Mouse (Mus musculus): ENCODE measurements around the gene Pdzd7. TPM values are rescaled to one million over a fixed set of nuclear protein-coding genes. Genes with fewer than 3 reads are reported as not detected.

The Pdzd7 gene
- polyA plus RNA-seq, 1 experiment from 2014 or later: not detected

- H3K9me3 ChIP-seq: no peaks in the 10 kb centered on the region
- 71% methylated on average over 6 of the region's 6 CpGs for WGBS
- no peak overlapping the region for H3K27ac ChIP-seq (replicated peaks)
- H3K4me2 ChIP-seq: no peak overlapping the region
- ATAC-seq (ENCODE audit: extremely low read depth, insufficient number of reproducible peaks, low FRiP score, low TSS enrichment): no peak
- no peaks in the 10 kb centered on the region for H3K27me3 ChIP-seq (replicated peaks)
- H3K4me3 ChIP-seq: no peak overlapping the region
- no peak overlapping the region for H3K9ac ChIP-seq
- H3K4me1 ChIP-seq: peaks cover 31% of the 10 kb centered on the region
- H3K36me3 ChIP-seq: peaks cover 66% of the 10 kb centered on the region
Observed at GRCm38 (mm10) chr19:45026958-45027670, 18.4 kb downstream of the Pdzd7 start.

DNA sequence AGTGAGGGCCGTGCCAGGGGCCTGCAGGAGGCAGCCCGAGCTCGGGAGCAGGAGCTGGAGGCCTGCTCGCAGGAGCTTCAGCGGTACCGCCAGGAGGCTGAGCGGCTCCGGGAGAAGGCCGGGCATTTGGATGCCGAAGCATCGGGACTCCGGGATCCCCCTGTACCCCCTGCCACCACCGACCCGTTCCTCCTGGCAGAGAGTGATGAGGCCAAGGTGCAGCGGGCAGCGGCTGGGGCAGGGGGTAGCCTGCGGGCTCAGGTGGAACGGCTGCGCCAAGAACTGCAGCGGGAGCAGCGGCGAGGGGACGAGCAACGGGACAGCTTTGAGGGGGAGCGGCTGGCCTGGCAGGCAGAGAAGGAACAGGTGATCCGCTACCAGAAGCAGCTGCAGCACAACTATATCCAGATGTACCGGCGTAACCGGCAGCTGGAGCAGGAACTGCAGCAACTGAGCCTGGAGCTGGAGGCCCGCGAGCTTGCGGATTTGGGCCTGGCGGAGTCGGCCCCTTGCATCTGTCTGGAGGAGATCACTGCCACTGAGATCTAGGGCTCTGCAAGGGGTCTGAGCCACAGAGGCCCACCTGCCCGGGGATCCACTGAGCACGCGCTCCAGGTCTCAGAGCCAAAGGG is 19.5 kb downstream of the Pdzd7 start:
- Histone ChIP-seq H3K36me3 (peaks cover 76% of the 10 kb centered on the region), H3K4me3 (no peak overlapping the region), H3K9me3 (no peaks in the 10 kb centered on the region), H3K4me2 (no peak overlapping the region), H3K27me3 (replicated peaks) (no peaks in the 10 kb centered on the region), H3K27ac (replicated peaks) (no peak overlapping the region), H3K4me1 (peaks cover 32% of the 10 kb centered on the region), H3K9ac (no peak overlapping the region)
- ATAC-seq (ENCODE audit: extremely low read depth, insufficient number of reproducible peaks, low FRiP score, low TSS enrichment): no peak
- WGBS: 90% methylated on average over 37 of the region's 37 CpGs

GRCm38 (mm10) chr19:45024775-45025174 is 20.7 kb downstream of the Pdzd7 start:
- Histone ChIP-seq H3K9ac (no peak overlapping the region), H3K4me3 (no peak overlapping the region), H3K27ac (replicated peaks) (no peak overlapping the region), H3K9me3 (no peaks in the 10 kb centered on the region), H3K27me3 (replicated peaks) (no peaks in the 10 kb centered on the region), H3K4me2 (no peak overlapping the region), H3K36me3 (peaks cover 85% of the 10 kb centered on the region), H3K4me1 (peaks cover 33% of the 10 kb centered on the region)
- WGBS: 88% methylated on average over 20 of the region's 20 CpGs
- ATAC-seq (ENCODE audit: extremely low read depth, insufficient number of reproducible peaks, low FRiP score, low TSS enrichment): no peak

DNA sequence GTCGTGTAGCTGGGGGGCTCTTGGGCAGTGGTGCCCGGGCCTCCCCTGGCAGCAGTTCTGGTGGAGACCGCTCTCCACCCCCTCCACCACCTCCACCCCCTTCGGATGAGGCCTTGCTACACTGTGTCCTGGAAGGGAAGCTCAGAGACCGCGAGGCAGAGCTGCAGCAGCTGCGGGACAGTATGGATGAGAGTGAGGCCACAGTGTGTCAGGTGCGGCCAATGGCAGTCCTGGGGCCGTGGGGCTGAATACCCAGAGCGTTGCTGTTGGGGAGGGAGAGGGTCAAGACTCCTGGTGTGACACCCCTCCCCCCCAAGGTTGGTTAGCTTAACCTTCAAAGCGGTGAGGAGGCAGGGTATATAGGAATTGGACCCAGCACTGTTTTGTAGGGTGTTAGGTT is 21.5 kb downstream of the Pdzd7 start:
- WGBS: 76% methylated on average over 11 of the region's 11 CpGs
- Histone ChIP-seq H3K27ac (replicated peaks) (no peak overlapping the region), H3K4me1 (peaks cover 41% of the 10 kb centered on the region), H3K9ac (no peak overlapping the region), H3K4me3 (no peak overlapping the region), H3K36me3 (peaks cover 87% of the 10 kb centered on the region), H3K9me3 (no peaks in the 10 kb centered on the region), H3K4me2 (no peak overlapping the region), H3K27me3 (replicated peaks) (no peaks in the 10 kb centered on the region)
- ATAC-seq (ENCODE audit: extremely low read depth, insufficient number of reproducible peaks, low FRiP score, low TSS enrichment): no peak

DNA sequence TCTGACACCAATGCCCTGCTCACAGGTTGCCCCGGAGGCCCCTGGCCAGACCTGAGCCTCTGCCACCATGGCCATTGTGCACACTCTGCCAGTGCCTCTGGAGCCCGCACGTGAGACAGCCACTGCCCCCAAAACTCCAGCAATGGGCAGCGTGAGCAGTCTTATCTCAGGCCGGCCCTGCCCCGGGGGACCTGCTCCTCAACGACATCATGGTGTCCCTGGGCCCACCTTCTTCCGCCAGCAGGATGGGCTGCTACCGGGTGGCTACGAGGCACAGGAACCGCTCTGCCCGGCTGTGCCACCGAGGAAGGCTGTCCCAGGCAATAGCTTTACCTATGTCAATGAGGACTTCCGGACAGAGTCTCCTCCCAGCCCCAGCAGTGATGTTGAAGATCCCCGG is 24.2 kb downstream of the Pdzd7 start:
- Histone ChIP-seq H3K4me2 (peak overlapping the region; percentile 98; the same call in 1 of the 2 replicates), H3K9me3 (no peaks in the 10 kb centered on the region), H3K27me3 (replicated peaks) (no peaks in the 10 kb centered on the region), H3K27ac (replicated peaks) (no peak overlapping the region), H3K36me3 (peaks cover 62% of the 10 kb centered on the region), H3K9ac (peak overlapping the region; percentile 72), H3K4me1 (peaks cover 47% of the 10 kb centered on the region), H3K4me3 (no peak overlapping the region)
- no peak for ATAC-seq (ENCODE audit: extremely low read depth, insufficient number of reproducible peaks, low FRiP score, low TSS enrichment)
- WGBS: 77% methylated on average over 15 of the region's 15 CpGs

GRCm38 (mm10) chr19:45020348-45020747 is 25.2 kb downstream of the Pdzd7 start:
- H3K4me2 ChIP-seq: peak overlapping the region; percentile 98
- H3K9ac ChIP-seq: peak overlapping the region; percentile 72
- no peak for ATAC-seq (ENCODE audit: extremely low read depth, insufficient number of reproducible peaks, low FRiP score, low TSS enrichment)

GRCm38 (mm10) chr19:45018351-45018831 is 27.1 kb downstream of the Pdzd7 start:
- peaks cover 33% of the 10 kb centered on the region for H3K36me3 ChIP-seq
- peak overlapping the region; percentile 98 for H3K9ac ChIP-seq
- H3K9me3 ChIP-seq: no peaks in the 10 kb centered on the region
- H3K27me3 ChIP-seq (replicated peaks): no peaks in the 10 kb centered on the region
- ATAC-seq (ENCODE audit: extremely low read depth, insufficient number of reproducible peaks, low FRiP score, low TSS enrichment): no peak
- H3K27ac ChIP-seq (replicated peaks): peak overlapping the region; percentile 100
- peaks cover 65% of the 10 kb centered on the region for H3K4me1 ChIP-seq
- peak overlapping the region; percentile 85 for H3K4me3 ChIP-seq
- H3K4me2 ChIP-seq: peak overlapping the region; percentile 98
- 1% methylated on average over 11 of the region's 13 CpGs for WGBS

More at GRCm38 (mm10) chr19:45020348-45020747, 25.2 kb downstream of the Pdzd7 start:
- peaks cover 52% of the 10 kb centered on the region for H3K36me3 ChIP-seq
- H3K9me3 ChIP-seq: no peaks in the 10 kb centered on the region
- no peak overlapping the region for H3K27ac ChIP-seq (replicated peaks)
- H3K4me1 ChIP-seq: peaks cover 51% of the 10 kb centered on the region
- 54% methylated on average over 6 of the region's 6 CpGs for WGBS
- peak overlapping the region; percentile 2; the same call in 1 of the 2 replicates for H3K4me3 ChIP-seq
- no peaks in the 10 kb centered on the region for H3K27me3 ChIP-seq (replicated peaks)

- Histone ChIP-seq H3K4me1 (peaks cover 70% of the 10 kb centered on the region), H3K9ac (peak overlapping the region; percentile 98), H3K27me3 (replicated peaks) (no peaks in the 10 kb centered on the region), H3K27ac (replicated peaks) (peak overlapping the region; percentile 100), H3K4me2 (peak overlapping the region; percentile 98), H3K36me3 (peaks cover 29% of the 10 kb centered on the region), H3K9me3 (no peaks in the 10 kb centered on the region), H3K4me3 (peak overlapping the region; percentile 85)
- WGBS: under 1% methylated on average over 37 of the region's 48 CpGs
- peak; percentile 71 for ATAC-seq (ENCODE audit: extremely low read depth, insufficient number of reproducible peaks, low FRiP score, low TSS enrichment)
Observed at GRCm38 (mm10) chr19:45017909-45018308, 27.6 kb downstream of the Pdzd7 start.

- Histone ChIP-seq H3K36me3 (peaks cover 26% of the 10 kb centered on the region), H3K4me3 (peak overlapping the region; percentile 85), H3K9ac (peak overlapping the region; percentile 98), H3K4me1 (peaks cover 69% of the 10 kb centered on the region), H3K4me2 (peak overlapping the region; percentile 98), H3K9me3 (no peaks in the 10 kb centered on the region), H3K27me3 (replicated peaks) (no peaks in the 10 kb centered on the region), H3K27ac (replicated peaks) (peak overlapping the region; percentile 100)
- peak; percentile 26; the same call in 1 of the 2 replicates for ATAC-seq (ENCODE audit: extremely low read depth, insufficient number of reproducible peaks, low FRiP score, low TSS enrichment)
- 0% methylated on average over 21 of the region's 27 CpGs for WGBS
Observed at GRCm38 (mm10) chr19:45017216-45017771, 28.2 kb downstream of the Pdzd7 start.

- Histone ChIP-seq H3K4me2 (peak overlapping the region; percentile 98), H3K4me3 (peak overlapping the region; percentile 85), H3K36me3 (peaks cover 26% of the 10 kb centered on the region), H3K9me3 (no peaks in the 10 kb centered on the region), H3K27me3 (replicated peaks) (no peaks in the 10 kb centered on the region), H3K4me1 (peaks cover 63% of the 10 kb centered on the region), H3K27ac (replicated peaks) (peak overlapping the region; percentile 100), H3K9ac (peak overlapping the region; percentile 98)
- ATAC-seq (ENCODE audit: extremely low read depth, insufficient number of reproducible peaks, low FRiP score, low TSS enrichment): peak; percentile 10; the same call in 1 of the 2 replicates
- WGBS: under 1% methylated on average over 17 of the region's 18 CpGs
Observed at GRCm38 (mm10) chr19:45016341-45017215, 28.9 kb downstream of the Pdzd7 start.

Data from heart, embryonic 13.5 days (tissue).